Mouse (Mus musculus) hindbrain, embryonic 16.5 days (tissue): ENCODE data around the gene Rapgef2. TPM values are rescaled to one million over a fixed set of nuclear protein-coding genes. Genes with fewer than 3 reads are reported as not detected.

Source experiments
- ATAC-seq: fragments of 200-750 bp; cut with Nextera tagmentation; 2 replicates; pipeline ENCODE4 v1.8.0; 2017; ENCODE audit warnings: moderate TSS enrichment, moderate library complexity
- H3K27ac ChIP-seq: fragments of 300-500 bp; sonication (generic); 2 replicates; pipeline ENCODE4 v1.5.1; 2014; ENCODE audit warnings: low read depth, mild to moderate bottlenecking, control low read depth, low read length, moderate library complexity
- H3K27me3 ChIP-seq: fragments of 300-500 bp; sonication (generic); replicated peaks from 2 replicates; pipeline ENCODE4 v1.6.1; 2014; ENCODE audit warnings: low read length; ENCODE audit not compliant: control insufficient read depth, insufficient read depth
- H3K36me3 ChIP-seq: fragments of 300-500 bp; sonication (generic); 2 replicates; pipeline ENCODE4 v1.6.1; 2014; ENCODE audit warnings: mild to moderate bottlenecking, low read length, moderate library complexity, mixed read lengths; ENCODE audit not compliant: control insufficient read depth, insufficient read depth
- H3K4me1 ChIP-seq: fragments of 300-500 bp; sonication (generic); 2 replicates; pipeline ENCODE4 v1.6.1; 2014; ENCODE audit warnings: low read depth, low read length; ENCODE audit not compliant: control insufficient read depth, insufficient read depth
- H3K4me2 ChIP-seq: fragments of 300-500 bp; sonication (generic); 2 replicates; pipeline ENCODE4 v1.6.1; 2014; ENCODE audit warnings: mild to moderate bottlenecking, low read length, control low read depth, moderate library complexity
- H3K4me3 ChIP-seq: fragments of 300-500 bp; sonication (generic); 2 replicates; pipeline ENCODE4 v1.5.1; 2014; ENCODE audit warnings: mild to moderate bottlenecking, low read length, control low read depth, moderate library complexity
- H3K9ac ChIP-seq: fragments of 300-500 bp; sonication (generic); 2 replicates; pipeline ENCODE4 v1.6.1; 2014; ENCODE audit warnings: low read depth, mild to moderate bottlenecking, control low read depth, low read length, moderate library complexity
- H3K9me3 ChIP-seq: fragments of 300-500 bp; sonication (generic); 2 replicates; pipeline ENCODE4 v1.6.1; 2014; ENCODE audit warnings: mild to moderate bottlenecking, low read length, moderate library complexity; ENCODE audit not compliant: control insufficient read depth
- WGBS: fragments of 180-500 bp; shearing (Covaris S2); extraction: QIAGEN DNeasy Blood & Tissue Kit; methylation state at CpG from one replicate; pipeline ENCODE4 v1.1.7; 2014; 5-methylcytosine and 5-hydroxymethylcytosine counted together
- polyA plus RNA-seq: library from polyadenylated mRNA; unstranded; fragments of >200 nt; fragmentation: Nextera tagmentation; extraction: Ambion mirVana; gene quantifications from 2 replicates; pipeline ENCODE4 v1.2.1, GENCODE M21; 2015

Rapgef2 gene
- polyA plus RNA-seq, 1 experiment from 2014 or later: 11.0 TPM

DNA sequence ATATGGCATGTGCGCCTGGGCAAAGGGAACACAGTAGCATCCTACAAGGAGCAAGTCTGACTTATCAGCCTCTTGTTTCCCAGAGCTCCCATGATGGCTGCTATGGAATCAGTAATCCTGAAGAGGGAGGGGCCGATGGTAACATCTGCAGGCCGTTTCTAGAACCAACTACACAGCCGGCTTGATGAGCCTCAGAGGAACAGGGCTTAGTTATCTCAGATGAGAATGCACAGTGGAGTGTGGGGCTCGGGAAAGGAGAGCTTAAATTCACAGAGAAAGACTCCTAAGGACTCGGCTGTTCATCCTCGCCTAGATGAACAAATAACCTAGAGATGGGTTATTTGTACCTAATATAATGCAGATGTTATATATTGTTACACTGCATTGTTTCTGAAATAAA is 164.9 kb downstream of the Rapgef2 start:
- 71% methylated on average over 7 of the region's 7 CpGs for WGBS
- peak; percentile 22; the same call in 1 of the 2 replicates for ATAC-seq
- H3K27me3 ChIP-seq: no peaks in the 10 kb centered on the region
- no peaks in the 10 kb centered on the region for H3K36me3 ChIP-seq
- H3K9ac ChIP-seq: no peak overlapping the region
- H3K4me3 ChIP-seq: no peak overlapping the region
- H3K9me3 ChIP-seq: no peaks in the 10 kb centered on the region
- no peaks in the 10 kb centered on the region for H3K4me1 ChIP-seq
- no peak overlapping the region for H3K4me2 ChIP-seq
- no peak overlapping the region for H3K27ac ChIP-seq

DNA sequence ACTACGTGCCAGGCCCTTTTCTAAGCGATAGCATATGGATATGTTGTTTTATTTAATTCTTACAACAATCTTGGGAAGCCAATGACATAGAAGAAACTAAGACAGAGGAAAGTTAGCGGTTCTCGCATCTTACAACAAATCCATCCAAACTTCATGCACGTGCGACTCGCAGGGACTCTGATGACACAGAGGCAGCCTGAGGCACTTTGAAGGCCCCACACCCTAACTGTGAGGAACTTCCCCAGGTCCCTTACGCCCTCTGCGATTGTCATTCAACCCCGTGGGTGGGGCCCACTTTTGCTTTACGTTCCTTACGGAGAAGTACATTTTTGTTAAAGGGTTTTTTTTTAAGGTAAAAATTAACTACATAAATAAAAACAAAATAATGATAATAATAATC is 166.3 kb downstream of the Rapgef2 start:
- Histone ChIP-seq H3K4me2 (no peak overlapping the region), H3K9me3 (no peaks in the 10 kb centered on the region), H3K27me3 (no peaks in the 10 kb centered on the region), H3K36me3 (no peaks in the 10 kb centered on the region), H3K27ac (no peak overlapping the region), H3K9ac (no peak overlapping the region), H3K4me3 (no peak overlapping the region), H3K4me1 (no peaks in the 10 kb centered on the region)
- WGBS: 96% methylated on average over 12 of the region's 12 CpGs
- no peak for ATAC-seq

DNA sequence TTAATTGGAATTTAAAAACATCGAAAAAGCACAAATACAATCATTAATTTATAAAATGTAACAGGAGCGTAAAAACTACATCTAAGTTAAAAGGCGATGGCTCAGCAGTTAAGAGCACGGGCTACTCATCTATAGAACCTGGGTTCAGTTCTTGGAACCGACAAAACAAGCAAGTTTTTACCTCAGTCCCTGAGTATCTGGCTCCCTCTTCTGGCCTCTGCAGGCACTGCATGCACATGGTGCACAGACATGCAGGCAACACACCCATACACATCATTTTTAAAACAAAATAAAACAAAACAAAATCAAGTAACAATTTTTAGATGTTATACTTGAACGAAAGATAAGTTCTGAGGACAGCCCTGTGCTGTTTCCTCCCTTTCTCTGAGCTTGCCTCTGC is 176.2 kb downstream of the Rapgef2 start:
- Histone ChIP-seq H3K36me3 (peaks cover 10% of the 10 kb centered on the region), H3K4me3 (no peak overlapping the region), H3K9me3 (peaks cover 3% of the 10 kb centered on the region; the same call in 1 of the 2 replicates), H3K9ac (no peak overlapping the region), H3K4me2 (no peak overlapping the region), H3K4me1 (no peaks in the 10 kb centered on the region), H3K27me3 (no peaks in the 10 kb centered on the region), H3K27ac (no peak overlapping the region)
- WGBS: 95% methylated on average over 6 of the region's 6 CpGs
- no peak for ATAC-seq

- ATAC-seq: peak; percentile 19; the same call in 1 of the 2 replicates
- Histone ChIP-seq H3K4me1 (no peaks in the 10 kb centered on the region), H3K4me2 (no peak overlapping the region), H3K4me3 (no peak overlapping the region), H3K9me3 (peaks cover 3% of the 10 kb centered on the region; the same call in 1 of the 2 replicates), H3K27me3 (no peaks in the 10 kb centered on the region), H3K27ac (no peak overlapping the region), H3K36me3 (peaks cover 15% of the 10 kb centered on the region), H3K9ac (no peak overlapping the region)
- WGBS: 85% methylated on average over 6 of the region's 6 CpGs
Measured at GRCm38 (mm10) chr3:79108246-79108645, 178.1 kb downstream of the Rapgef2 start.

- Histone ChIP-seq H3K27ac (no peak overlapping the region), H3K36me3 (peaks cover 10% of the 10 kb centered on the region; the same call in 1 of the 2 replicates), H3K9me3 (peaks cover 3% of the 10 kb centered on the region; the same call in 1 of the 2 replicates), H3K4me2 (no peak overlapping the region), H3K27me3 (no peaks in the 10 kb centered on the region), H3K4me3 (no peak overlapping the region), H3K9ac (no peak overlapping the region), H3K4me1 (no peaks in the 10 kb centered on the region)
- 89% methylated on average over 2 of the region's 2 CpGs for WGBS
- ATAC-seq: no peak
Measured at GRCm38 (mm10) chr3:79106360-79106759, 180.0 kb downstream of the Rapgef2 start.

GRCm38 (mm10) chr3:79103604-79104003 is 182.7 kb downstream of the Rapgef2 start:
- 96% methylated on average over 9 of the region's 9 CpGs for WGBS
- Histone ChIP-seq H3K4me2 (no peak overlapping the region), H3K4me3 (no peak overlapping the region), H3K36me3 (peaks cover 10% of the 10 kb centered on the region; the same call in 1 of the 2 replicates), H3K27ac (no peak overlapping the region), H3K9me3 (peaks cover 3% of the 10 kb centered on the region; the same call in 1 of the 2 replicates), H3K4me1 (no peaks in the 10 kb centered on the region), H3K9ac (no peak overlapping the region), H3K27me3 (no peaks in the 10 kb centered on the region)
- ATAC-seq: no peak

DNA sequence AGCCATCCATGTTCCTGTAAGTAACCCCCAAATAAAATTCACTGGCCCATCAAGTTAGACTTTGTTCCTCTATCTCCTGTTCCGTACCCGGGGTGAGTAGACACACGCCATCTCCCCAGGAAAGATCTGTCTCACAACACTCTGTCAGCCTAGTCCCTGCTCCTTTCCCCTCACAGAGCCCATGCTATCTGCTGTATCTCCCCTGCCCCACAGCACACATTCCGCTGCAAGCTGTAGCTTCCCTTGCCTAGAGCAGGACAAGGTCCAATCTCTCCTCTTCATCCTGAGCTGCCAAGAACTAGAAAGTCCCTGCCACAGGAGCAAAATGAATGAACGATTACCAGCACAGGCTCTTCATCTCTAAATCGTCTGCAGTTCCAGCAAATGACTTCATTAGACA is 184.6 kb downstream of the Rapgef2 start:
- ATAC-seq: no peak

GRCm38 (mm10) chr3:79100831-79101230 is 185.5 kb downstream of the Rapgef2 start:
- Histone ChIP-seq H3K36me3 (peaks cover 10% of the 10 kb centered on the region), H3K27me3 (no peaks in the 10 kb centered on the region), H3K9me3 (no peaks in the 10 kb centered on the region), H3K9ac (no peak overlapping the region), H3K27ac (no peak overlapping the region), H3K4me1 (no peaks in the 10 kb centered on the region), H3K4me2 (no peak overlapping the region), H3K4me3 (no peak overlapping the region)
- ATAC-seq: no peak
- 92% methylated on average over 7 of the region's 7 CpGs for WGBS

More for the DNA sequence above, 184.6 kb downstream of the Rapgef2 start:
- Histone ChIP-seq H3K4me1 (no peaks in the 10 kb centered on the region), H3K4me3 (no peak overlapping the region), H3K36me3 (peaks cover 12% of the 10 kb centered on the region), H3K4me2 (no peak overlapping the region), H3K9me3 (0 out of 2 replicates have a peak, but pooled peaks cover under 1% of the 10 kb centered on the region), H3K9ac (no peak overlapping the region), H3K27ac (no peak overlapping the region), H3K27me3 (no peaks in the 10 kb centered on the region)
- 96% methylated on average over 6 of the region's 6 CpGs for WGBS

DNA sequence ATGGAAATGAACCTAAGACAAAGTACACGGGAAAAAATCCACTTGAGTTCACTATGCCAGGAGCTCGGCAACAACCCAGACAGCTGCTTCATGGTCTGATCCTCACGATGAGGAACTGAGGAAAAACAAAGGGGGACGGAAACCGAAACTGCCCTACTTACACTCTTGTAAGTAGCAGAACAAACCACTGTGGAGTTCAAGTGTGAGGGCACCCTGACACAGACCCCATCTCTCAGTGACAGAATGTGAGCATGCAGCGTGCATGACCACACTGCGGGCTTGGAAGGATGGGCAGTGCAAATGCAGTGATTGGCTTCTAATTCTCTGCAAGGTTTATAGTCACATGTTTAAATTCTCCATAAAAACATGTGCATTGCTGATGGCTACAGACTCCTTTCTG is 197.2 kb downstream of the Rapgef2 start:
- Histone ChIP-seq H3K9me3 (no peaks in the 10 kb centered on the region), H3K4me3 (no peak overlapping the region), H3K27ac (no peak overlapping the region), H3K27me3 (no peaks in the 10 kb centered on the region), H3K4me2 (no peak overlapping the region), H3K4me1 (no peaks in the 10 kb centered on the region), H3K9ac (no peak overlapping the region), H3K36me3 (peaks cover 50% of the 10 kb centered on the region)
- ATAC-seq: no peak
- 78% methylated on average over 7 of the region's 7 CpGs for WGBS

- Histone ChIP-seq H3K27me3 (no peaks in the 10 kb centered on the region), H3K4me2 (no peak overlapping the region), H3K9me3 (no peaks in the 10 kb centered on the region), H3K36me3 (peaks cover 51% of the 10 kb centered on the region), H3K27ac (no peak overlapping the region), H3K4me3 (no peak overlapping the region), H3K9ac (no peak overlapping the region), H3K4me1 (no peaks in the 10 kb centered on the region)
- WGBS: 87% methylated on average over 5 of the region's 5 CpGs
- no peak for ATAC-seq
Measured at GRCm38 (mm10) chr3:79088461-79088860, 197.9 kb downstream of the Rapgef2 start.
